Mouse (Mus musculus): ENCODE results near the gene Glrx.

Glrx gene

GRCm38 (mm10) chr13:75832697-75833096 lies 7.0 kb upstream of the Glrx start:
- in situ Hi-C loops (cut with MboI, MseI): no loop called here

GRCm38 (mm10) chr13:75833499-75833898 lies 6.2 kb upstream of the Glrx start:
- in situ Hi-C loops (cut with MboI, MseI): no loop called here

GRCm38 (mm10) chr13:75835461-75835860 lies 4.2 kb upstream of the Glrx start:
- in situ Hi-C loops (cut with MboI, MseI): no loop called here

GRCm38 (mm10) chr13:75838506-75838905 lies 1.2 kb upstream of the Glrx start:
- in situ Hi-C loops (cut with MboI, MseI): no loop called here

GRCm38 (mm10) chr13:75840752-75841285 lies 1.2 kb downstream of the Glrx start:
- in situ Hi-C loops (cut with MboI, MseI): no loop called here

GRCm38 (mm10) chr13:75841950-75842349 lies 2.3 kb downstream of the Glrx start:
- in situ Hi-C loops (cut with MboI, MseI): no loop called here

GRCm38 (mm10) chr13:75843331-75843730 lies 3.7 kb downstream of the Glrx start:
- in situ Hi-C loops (cut with MboI, MseI): no loop called here

- in situ Hi-C loops (cut with MboI, MseI): no loop called here
Measured at GRCm38 (mm10) chr13:75843993-75844683, 4.5 kb downstream of the Glrx start.

GRCm38 (mm10) chr13:75844833-75845518 lies 5.3 kb downstream of the Glrx start:
- in situ Hi-C loops (cut with MboI, MseI): loop anchor here in 1 of 2 experiments (5.0 kb wide), 1 partner anchor 47 kb away; no protein-coding TSS in a partner anchor

GRCm38 (mm10) chr13:75845519-75846166 lies 6.0 kb downstream of the Glrx start:
- in situ Hi-C loops (cut with MboI, MseI): loop anchor here in 1 of 2 experiments (5.0 kb wide), 1 partner anchor 47 kb away; no protein-coding TSS in a partner anchor

- in situ Hi-C loops (cut with MboI, MseI): loop anchor here in 1 of 2 experiments (5.0 kb wide), 1 partner anchor 45 kb away; no protein-coding TSS in a partner anchor
Measured at GRCm38 (mm10) chr13:75847027-75847426, 7.4 kb downstream of the Glrx start.

- in situ Hi-C loops (cut with MboI, MseI): no loop called here
Measured at GRCm38 (mm10) chr13:75852027-75852426, 12.4 kb downstream of the Glrx start.

GRCm38 (mm10) chr13:75853118-75853517 lies 13.4 kb downstream of the Glrx start:
- in situ Hi-C loops (cut with MboI, MseI): no loop called here

GRCm38 (mm10) chr13:75859264-75859844 lies 19.7 kb downstream of the Glrx start:
- in situ Hi-C loops (cut with MboI, MseI): no loop called here

GRCm38 (mm10) chr13:75865486-75866184 lies 26.0 kb downstream of the Glrx start:
- in situ Hi-C loops (cut with MboI, MseI): no loop called here

GRCm38 (mm10) chr13:75867876-75868275 lies 28.2 kb downstream of the Glrx start:
- in situ Hi-C loops (cut with MboI, MseI): no loop called here

- in situ Hi-C loops (cut with MboI, MseI): loop anchor here in 1 of 2 experiments (5.0 to 10.0 kb wide), 2 partner anchors 52 to 1010 kb away; no protein-coding TSS in a partner anchor
Measured at GRCm38 (mm10) chr13:75874608-75875376, 35.1 kb downstream of the Glrx start.

GRCm38 (mm10) chr13:75876188-75876587 lies 36.5 kb downstream of the Glrx start:
- in situ Hi-C loops (cut with MboI, MseI): loop anchor here in 1 of 2 experiments (5.0 to 10.0 kb wide), 2 partner anchors 54 to 1011 kb away; no protein-coding TSS in a partner anchor

GRCm38 (mm10) chr13:75876592-75876991 lies 36.9 kb downstream of the Glrx start:
- in situ Hi-C loops (cut with MboI, MseI): loop anchor here in 1 of 2 experiments (5.0 to 10.0 kb wide), 2 partner anchors 54 to 1012 kb away; no protein-coding TSS in a partner anchor

- in situ Hi-C loops (cut with MboI, MseI): loop anchor here in 1 of 2 experiments (5.0 to 10.0 kb wide), 2 partner anchors 56 to 1013 kb away; no protein-coding TSS in a partner anchor
Measured at GRCm38 (mm10) chr13:75877907-75878306, 38.2 kb downstream of the Glrx start.
